Mouse (Mus musculus) CH12.LX (cell line): ENCODE results near the gene Cracr2a. TPM values are rescaled to one million over a fixed set of nuclear protein-coding genes. Genes with fewer than 3 reads are reported as not detected.

Experiments used
- DNase-seq: peaks from one replicate; pipeline ENCODE4 v3.0.0-alpha.2; 2013; ENCODE audit errors: extremely low read depth
- H3K27ac ChIP-seq: 2 replicates; pipeline ENCODE4 v1.5.1; 2012; ENCODE audit warnings: low read depth, mild to moderate bottlenecking, control low read depth, moderate library complexity; ENCODE audit not compliant: insufficient read depth
- H3K27me3 ChIP-seq: replicated peaks from 2 replicates; pipeline ENCODE3; 2012; ENCODE audit warnings: inconsistent platforms
- H3K36me3 ChIP-seq, 2 experiments: replicated peaks in 1 of 2; 2 replicates each; pipeline versions ENCODE3 to v1.6.1; 2012; ENCODE audit warnings: inconsistent platforms in 1 of 2, low read length in 1 of 2, mild to moderate bottlenecking in 1 of 2, mixed read lengths in 1 of 2, moderate library complexity in 1 of 2; ENCODE audit not compliant: control insufficient read depth in 1 of 2, insufficient read depth in 1 of 2
- H3K4me1 ChIP-seq, 2 experiments: 2 replicates each; pipeline ENCODE4 v1.6.1; 2012; ENCODE audit warnings: inconsistent platforms in 1 of 2, moderate library complexity in 1 of 2; ENCODE audit not compliant: insufficient read depth in 2 of 2, control insufficient read depth in 1 of 2
- H3K4me2 ChIP-seq: 2 replicates; pipeline ENCODE4 v1.6.1; 2012; ENCODE audit warnings: low read depth, mild to moderate bottlenecking, control low read depth; ENCODE audit not compliant: poor library complexity, insufficient read depth, severe bottlenecking
- H3K4me3 ChIP-seq, 3 experiments: fragments of 150-350 bp in 1 of 3; sonication (generic) in 1 of 3; replicated peaks in 1 of 3; 2 replicates each; pipeline versions ENCODE3 to v1.5.1; 2011 to 2012; ENCODE audit warnings: low read depth in 2 of 3, low read length in 2 of 3, mild to moderate bottlenecking in 2 of 3, moderate library complexity in 2 of 3, control low read depth in 1 of 3, improper control_type of control experiment in 1 of 3, inconsistent platforms in 1 of 3, mixed read lengths in 1 of 3; ENCODE audit not compliant: poor library complexity in 1 of 3
- H3K79me2 ChIP-seq: replicated peaks from 2 replicates; pipeline ENCODE4 v1.6.1; 2012; ENCODE audit warnings: mild to moderate bottlenecking, moderate library complexity; ENCODE audit not compliant: control insufficient read depth, poor library complexity, insufficient read depth, severe bottlenecking; ENCODE audit errors: extremely low read depth
- H3K9ac ChIP-seq: 2 replicates; pipeline ENCODE4 v1.6.1; 2012; ENCODE audit warnings: low read depth, mild to moderate bottlenecking, control low read depth, moderate library complexity; ENCODE audit not compliant: insufficient read depth
- H3K9me3 ChIP-seq: replicated peaks from 2 replicates; pipeline ENCODE3; 2012; ENCODE audit warnings: low read length, inconsistent platforms, mixed read lengths
- BHLHE40 ChIP-seq: IDR thresholded peaks from 2 replicates; pipeline ENCODE4 v1.6.1; 2011; ENCODE audit warnings: mild to moderate bottlenecking, low read depth, low read length, improper control_type of control experiment
- E2F4 ChIP-seq: IDR thresholded peaks from 2 replicates; pipeline ENCODE4 v1.6.1; 2011; ENCODE audit warnings: low read depth, low read length, improper control_type of control experiment; ENCODE audit not compliant: insufficient replicate concordance
- EP300 ChIP-seq: IDR thresholded peaks from 2 replicates; pipeline ENCODE4 v1.6.1; 2011; ENCODE audit warnings: low read length, improper control_type of control experiment
- GABPA ChIP-seq: IDR thresholded peaks from 2 replicates; pipeline ENCODE4 v1.6.1; 2012; ENCODE audit warnings: low read depth, low read length, improper control_type of control experiment, inconsistent platforms; ENCODE audit not compliant: insufficient replicate concordance
- HCFC1 ChIP-seq: IDR thresholded peaks from 2 replicates; pipeline ENCODE4 v1.6.1; 2012; ENCODE audit warnings: low read depth, mild to moderate bottlenecking, inconsistent platforms, low read length, improper control_type of control experiment
- IRF4 ChIP-seq: IDR thresholded peaks from 2 replicates; pipeline ENCODE4 v1.6.1; 2014; ENCODE audit warnings: low read depth, mild to moderate bottlenecking, inconsistent platforms, low read length, improper control_type of control experiment
- JUN ChIP-seq: IDR thresholded peaks from 2 replicates; pipeline ENCODE4 v1.6.1; 2011; ENCODE audit warnings: low read depth, mild to moderate bottlenecking, low read length, improper control_type of control experiment, moderate library complexity; ENCODE audit not compliant: insufficient read depth
- JUND ChIP-seq: conservative IDR thresholded peaks from 2 replicates; pipeline ENCODE4 v1.6.1; 2011; ENCODE audit warnings: low read depth, low read length, improper control_type of control experiment
- KAT2A ChIP-seq: IDR thresholded peaks from 2 replicates; pipeline ENCODE4 v1.6.1; 2012; ENCODE audit warnings: low read length, improper control_type of control experiment, inconsistent platforms; ENCODE audit not compliant: insufficient replicate concordance
- MAX ChIP-seq: IDR thresholded peaks from 2 replicates; pipeline ENCODE4 v1.6.1; 2011; ENCODE audit warnings: low read length, improper control_type of control experiment
- MAZ ChIP-seq: IDR thresholded peaks from 2 replicates; pipeline ENCODE4 v1.6.1; 2012; ENCODE audit warnings: low read depth, mild to moderate bottlenecking, inconsistent platforms, low read length, improper control_type of control experiment, moderate library complexity
- MXI1 ChIP-seq: IDR thresholded peaks from 2 replicates; pipeline ENCODE4 v1.6.1; 2011; ENCODE audit warnings: mild to moderate bottlenecking, low read depth, low read length, improper control_type of control experiment
- MYC ChIP-seq: IDR thresholded peaks from 2 replicates; pipeline ENCODE4 v1.6.1; 2011; ENCODE audit warnings: low read depth, mild to moderate bottlenecking, improper control_type of control experiment, low read length
- NELFE ChIP-seq: IDR thresholded peaks from 2 replicates; pipeline ENCODE4 v1.6.1; 2011; ENCODE audit warnings: low read depth, low read length, improper control_type of control experiment
- POLR2AphosphoS2 ChIP-seq: IDR thresholded peaks from 2 replicates; pipeline ENCODE4 v1.6.1; 2011; ENCODE audit warnings: low read depth, low read length, improper control_type of control experiment
- RAD21 ChIP-seq: IDR thresholded peaks from 2 replicates; pipeline ENCODE4 v1.6.1; 2011; ENCODE audit warnings: low read depth, mild to moderate bottlenecking, low read length, improper control_type of control experiment, moderate library complexity
- TBP ChIP-seq: conservative IDR thresholded peaks from 2 replicates; pipeline ENCODE4 v1.6.1; 2011; ENCODE audit warnings: low read depth, low read length, improper control_type of control experiment
- UBTF ChIP-seq: IDR thresholded peaks from 2 replicates; pipeline ENCODE4 v1.6.1; 2012; ENCODE audit warnings: low read depth, mild to moderate bottlenecking, inconsistent platforms, low read length, improper control_type of control experiment, moderate library complexity
- USF2 ChIP-seq: conservative IDR thresholded peaks from 2 replicates; pipeline ENCODE4 v1.6.1; 2011; ENCODE audit warnings: low read depth, low read length, improper control_type of control experiment
- ZC3H11A ChIP-seq: IDR thresholded peaks from 2 replicates; pipeline ENCODE4 v1.6.1; 2012; ENCODE audit warnings: low read depth, mild to moderate bottlenecking, inconsistent platforms, low read length, improper control_type of control experiment
- ZKSCAN1 ChIP-seq: IDR thresholded peaks from 2 replicates; pipeline ENCODE4 v1.6.1; 2012; ENCODE audit warnings: low read depth, inconsistent platforms, low read length, improper control_type of control experiment, borderline replicate concordance
- dilution Hi-C: fragments of 300-500 bp; cut with MboI; formaldehyde crosslinking; loops from 2 replicates; pipeline ENCODE4 v1.14.3; 2020; ENCODE audit warnings: low sequenced_read_pairs; ENCODE audit not compliant: extremely low pct_unique_long_range_greater_than_20kb, extremely low pct_ligation_motif_present
- in situ Hi-C: fragments of 300-500 bp; cut with MboI; formaldehyde crosslinking; loops from 3 replicates; pipeline ENCODE4 v1.14.3; 2019; ENCODE audit warnings: low sequenced_read_pairs, low pct_ligation_motif_present, low pct_unique_long_range_greater_than_20kb, mixed read lengths
- polyA plus RNA-seq: library from polyadenylated mRNA; unstranded; fragments of >175 nt; gene quantifications from 2 replicates; pipeline ENCODE4 v1.2.1, GENCODE M21; 2012; ENCODE audit warnings: low read depth; ENCODE audit not compliant: insufficient read length
- total RNA-seq, 2 experiments: library from RNA; depleted of rRNA; stranded (reverse); fragments of 300-350 nt in 1 of 2; fragments of >200 nt in 1 of 2; gene quantifications; 2 replicates each; pipeline ENCODE4 v1.2.3; 2012 to 2014

Gene Cracr2a
- total and polyA plus RNA-seq, 3 experiments: 1.2 to 1.6 (median 1.5) TPM

- Histone ChIP-seq H3K9me3 (no peaks in the 10 kb centered on the region), H3K4me3 (no peak overlapping the region), H3K9ac (no peak overlapping the region), H3K79me2 (no peaks in the 10 kb centered on the region), H3K4me1 (no peaks in the 10 kb centered on the region), H3K27me3 (peaks cover 88% of the 10 kb centered on the region), H3K36me3 (no peaks in the 10 kb centered on the region), H3K4me2 (no peak overlapping the region), H3K27ac (no peak overlapping the region)
- TF ChIP-seq MAX (no peak), BHLHE40 (no peak), JUND (no peak), UBTF (no peak), USF2 (no peak), GABPA (no peak), EP300 (no peak), ZC3H11A (no peak), MAZ (no peak), MXI1 (no peak)
- in situ Hi-C loops: no loop called here
- dilution Hi-C loops: no loop called here
- DNase-seq: no peak
Observed at GRCm38 (mm10) chr6:127693681-127694080, 132.5 kb downstream of the Cracr2a start.

GRCm38 (mm10) chr6:127701036-127701783 lies 140.1 kb downstream of the Cracr2a start:
- no peaks in the 10 kb centered on the region for H3K36me3 ChIP-seq
- no peak overlapping the region for H3K9ac ChIP-seq
- no peak overlapping the region for H3K27ac ChIP-seq
- H3K79me2 ChIP-seq: no peaks in the 10 kb centered on the region
- H3K4me3 ChIP-seq: no peak overlapping the region
- dilution Hi-C loops: no loop called here
- H3K4me2 ChIP-seq: no peak overlapping the region
- H3K27me3 ChIP-seq: peaks cover 80% of the 10 kb centered on the region
- no peak for TF ChIP-seq IRF4
- TF ChIP-seq BHLHE40: no peak
- no peak for TF ChIP-seq POLR2AphosphoS2
- no peak for TF ChIP-seq JUND
- TF ChIP-seq NELFE: no peak
- no peak for TF ChIP-seq JUN
- no peak for TF ChIP-seq TBP
- TF ChIP-seq MYC: no peak
- no peak for TF ChIP-seq USF2
- TF ChIP-seq RAD21: no peak
- TF ChIP-seq MAZ: no peak
- TF ChIP-seq ZKSCAN1: no peak
- TF ChIP-seq KAT2A: no peak
- TF ChIP-seq E2F4: no peak
- TF ChIP-seq MXI1: no peak
- no peak for TF ChIP-seq HCFC1
- no peaks in the 10 kb centered on the region for H3K9me3 ChIP-seq
- no peaks in the 10 kb centered on the region for H3K4me1 ChIP-seq
- DNase-seq: no peak
- in situ Hi-C loops: no loop called here
